Mouse (Mus musculus) hindbrain, embryonic 10.5 days (tissue): ENCODE results near the gene Rin3. TPM values are rescaled to one million over a fixed set of nuclear protein-coding genes. Genes with fewer than 3 reads are reported as not detected.

Source experiments
- DNase-seq: peaks from one replicate; pipeline ENCODE4 v3.0.0-alpha.2; 2017; ENCODE audit warnings: low spot score
- H3K27ac ChIP-seq: fragments of 300-500 bp; sonication (generic); 2 replicates; pipeline ENCODE4 v1.5.1; 2016; ENCODE audit warnings: mild to moderate bottlenecking, moderate library complexity
- H3K27me3 ChIP-seq: fragments of 300-500 bp; sonication (generic); 2 replicates; pipeline ENCODE4 v1.6.1; 2016; ENCODE audit warnings: mild to moderate bottlenecking; ENCODE audit not compliant: poor library complexity, insufficient read depth, severe bottlenecking
- H3K36me3 ChIP-seq: fragments of 300-500 bp; sonication (generic); 2 replicates; pipeline ENCODE4 v1.6.1; 2016; ENCODE audit warnings: mild to moderate bottlenecking, moderate library complexity
- H3K4me1 ChIP-seq: fragments of 300-500 bp; sonication (generic); replicated peaks from 2 replicates; pipeline ENCODE4 v1.6.1; 2016; ENCODE audit warnings: mild to moderate bottlenecking
- H3K4me3 ChIP-seq: fragments of 300-500 bp; sonication (generic); 2 replicates; pipeline ENCODE4 v1.5.1; 2016; ENCODE audit warnings: mild to moderate bottlenecking, moderate library complexity
- H3K9me3 ChIP-seq: fragments of 300-500 bp; sonication (generic); 2 replicates; pipeline ENCODE4 v1.6.1; 2016; ENCODE audit warnings: mild to moderate bottlenecking, moderate library complexity
- WGBS: fragments of 180-500 bp; shearing (Covaris S2); methylation state at CpG from one replicate; pipeline ENCODE4 v1.1.7; 2016; 5-methylcytosine and 5-hydroxymethylcytosine counted together
- polyA plus RNA-seq: library from polyadenylated mRNA; unstranded; fragments of >200 nt; fragmentation: Nextera tagmentation; extraction: Ambion mirVana; gene quantifications from 2 replicates; pipeline ENCODE4 v1.2.1, GENCODE M21; 2016

Rin3 gene
- polyA plus RNA-seq, 1 experiment from 2014 or later: 5.1 TPM

- Histone ChIP-seq H3K27me3 (no peaks in the 10 kb centered on the region), H3K4me3 (no peak overlapping the region), H3K27ac (no peak overlapping the region), H3K9me3 (0 out of 2 replicates have a peak, but pooled peaks cover 3% of the 10 kb centered on the region), H3K4me1 (peaks cover 20% of the 10 kb centered on the region), H3K36me3 (no peaks in the 10 kb centered on the region)
- WGBS: 95% methylated on average over 11 of the region's 11 CpGs
- DNase-seq: no peak
Measured at GRCm38 (mm10) chr12:102309099-102309799, 26.4 kb downstream of the Rin3 start.

- H3K4me1 ChIP-seq: peaks cover 14% of the 10 kb centered on the region
- H3K36me3 ChIP-seq: peaks cover 3% of the 10 kb centered on the region; the same call in 1 of the 2 replicates
- H3K27ac ChIP-seq: no peak overlapping the region
- H3K4me3 ChIP-seq: no peak overlapping the region
- H3K9me3 ChIP-seq: 0 out of 2 replicates have a peak, but pooled peaks cover 3% of the 10 kb centered on the region
- no peaks in the 10 kb centered on the region for H3K27me3 ChIP-seq
- no peak for DNase-seq
- 94% methylated on average over 8 of the region's 8 CpGs for WGBS
Measured at GRCm38 (mm10) chr12:102309800-102310195, 26.9 kb downstream of the Rin3 start.

- WGBS: 87% methylated on average over 3 of the region's 3 CpGs
- H3K4me1 ChIP-seq: peaks cover 10% of the 10 kb centered on the region
- no peak for DNase-seq
- H3K27me3 ChIP-seq: no peaks in the 10 kb centered on the region
- H3K36me3 ChIP-seq: peaks cover 8% of the 10 kb centered on the region; the same call in 1 of the 2 replicates
- H3K9me3 ChIP-seq: 0 out of 2 replicates have a peak, but pooled peaks cover 3% of the 10 kb centered on the region
- H3K4me3 ChIP-seq: no peak overlapping the region
- no peak overlapping the region for H3K27ac ChIP-seq
Measured at GRCm38 (mm10) chr12:102310261-102310660, 27.4 kb downstream of the Rin3 start.

- Histone ChIP-seq H3K4me3 (no peak overlapping the region), H3K27ac (no peak overlapping the region), H3K27me3 (no peaks in the 10 kb centered on the region), H3K9me3 (0 out of 2 replicates have a peak, but pooled peaks cover 3% of the 10 kb centered on the region), H3K36me3 (peaks cover 11% of the 10 kb centered on the region; the same call in 1 of the 2 replicates), H3K4me1 (peaks cover 6% of the 10 kb centered on the region)
- DNase-seq: no peak
- WGBS: 94% methylated on average over 5 of the region's 5 CpGs
Measured at GRCm38 (mm10) chr12:102311454-102311853, 28.6 kb downstream of the Rin3 start.

- Histone ChIP-seq H3K4me3 (no peak overlapping the region), H3K9me3 (no peaks in the 10 kb centered on the region), H3K27me3 (no peaks in the 10 kb centered on the region), H3K4me1 (no peaks in the 10 kb centered on the region), H3K36me3 (peaks cover 11% of the 10 kb centered on the region; the same call in 1 of the 2 replicates), H3K27ac (no peak overlapping the region)
- DNase-seq: no peak
- 45% methylated on average over 2 of the region's 2 CpGs for WGBS
Measured at GRCm38 (mm10) chr12:102319150-102319549, 36.3 kb downstream of the Rin3 start.

DNA sequence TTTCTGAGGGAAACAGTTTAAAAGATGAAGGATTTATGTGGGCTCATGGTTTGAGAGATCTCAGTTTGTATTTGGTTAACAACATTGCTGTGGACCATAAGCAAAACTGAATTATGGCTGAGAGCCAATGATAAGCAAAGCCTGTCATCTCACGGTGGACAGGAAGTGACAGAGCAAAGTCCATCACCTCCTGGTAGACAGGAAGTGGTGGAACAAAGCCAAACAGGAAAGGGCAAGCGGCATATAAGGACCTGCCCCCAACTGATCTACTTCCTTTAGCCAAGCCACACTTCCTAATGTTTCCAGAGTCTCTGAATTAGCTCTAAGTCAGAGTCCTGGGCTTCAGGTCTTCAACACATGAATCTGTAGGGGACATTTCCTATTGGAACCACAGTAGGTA, 37.1 kb downstream of the Rin3 start:
- Histone ChIP-seq H3K4me3 (no peak overlapping the region), H3K4me1 (no peaks in the 10 kb centered on the region), H3K9me3 (no peaks in the 10 kb centered on the region), H3K27ac (no peak overlapping the region), H3K36me3 (peaks cover 7% of the 10 kb centered on the region; the same call in 1 of the 2 replicates), H3K27me3 (no peaks in the 10 kb centered on the region)
- DNase-seq: no peak
- WGBS: 70% methylated on average over 2 of the region's 2 CpGs

DNA sequence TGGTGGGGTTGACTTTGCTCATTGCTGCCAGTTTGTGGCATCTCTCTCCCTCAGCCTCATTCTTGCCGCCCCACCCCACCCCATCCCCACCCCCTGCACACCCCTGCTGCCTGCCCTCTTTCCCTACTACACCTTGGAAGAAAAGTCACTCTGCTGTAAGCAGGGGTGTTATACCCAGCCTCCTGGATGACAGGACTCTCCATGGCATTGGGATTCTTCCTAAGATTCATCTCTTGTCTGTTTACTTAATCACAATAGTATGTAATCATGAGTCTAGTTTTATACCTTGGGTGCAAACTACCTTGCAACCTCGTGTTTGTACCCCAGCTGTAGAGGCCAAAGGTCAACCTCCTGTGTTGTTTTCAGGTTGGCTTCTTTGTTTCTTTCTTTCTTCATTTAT, 37.5 kb downstream of the Rin3 start:
- WGBS: 63% methylated on average over 2 of the region's 2 CpGs
- Histone ChIP-seq H3K27ac (no peak overlapping the region), H3K4me1 (no peaks in the 10 kb centered on the region), H3K36me3 (peaks cover 2% of the 10 kb centered on the region; the same call in 1 of the 2 replicates), H3K9me3 (no peaks in the 10 kb centered on the region), H3K4me3 (no peak overlapping the region), H3K27me3 (no peaks in the 10 kb centered on the region)
- no peak for DNase-seq

- H3K36me3 ChIP-seq: no peaks in the 10 kb centered on the region
- WGBS: 83% methylated on average over 4 of the region's 4 CpGs
Measured at GRCm38 (mm10) chr12:102321064-102321728, 38.3 kb downstream of the Rin3 start.

GRCm38 (mm10) chr12:102321855-102322254, 39.0 kb downstream of the Rin3 start:
- no peak overlapping the region for H3K4me3 ChIP-seq
- H3K27me3 ChIP-seq: no peaks in the 10 kb centered on the region
- DNase-seq: no peak
- H3K4me1 ChIP-seq: no peaks in the 10 kb centered on the region
- WGBS: 84% methylated on average over 5 of the region's 5 CpGs
- no peaks in the 10 kb centered on the region for H3K9me3 ChIP-seq
- H3K36me3 ChIP-seq: no peaks in the 10 kb centered on the region
- H3K27ac ChIP-seq: no peak overlapping the region

More at GRCm38 (mm10) chr12:102321064-102321728, 38.3 kb downstream of the Rin3 start:
- no peaks in the 10 kb centered on the region for H3K4me1 ChIP-seq
- no peaks in the 10 kb centered on the region for H3K27me3 ChIP-seq
- no peak for DNase-seq
- H3K27ac ChIP-seq: no peak overlapping the region
- H3K9me3 ChIP-seq: no peaks in the 10 kb centered on the region
- no peak overlapping the region for H3K4me3 ChIP-seq

GRCm38 (mm10) chr12:102323392-102323791, 40.5 kb downstream of the Rin3 start:
- Histone ChIP-seq H3K27ac (no peak overlapping the region), H3K36me3 (no peaks in the 10 kb centered on the region), H3K27me3 (no peaks in the 10 kb centered on the region), H3K4me1 (no peaks in the 10 kb centered on the region), H3K4me3 (no peak overlapping the region), H3K9me3 (no peaks in the 10 kb centered on the region)
- DNase-seq: no peak
- WGBS: 82% methylated on average over 2 of the region's 2 CpGs

DNA sequence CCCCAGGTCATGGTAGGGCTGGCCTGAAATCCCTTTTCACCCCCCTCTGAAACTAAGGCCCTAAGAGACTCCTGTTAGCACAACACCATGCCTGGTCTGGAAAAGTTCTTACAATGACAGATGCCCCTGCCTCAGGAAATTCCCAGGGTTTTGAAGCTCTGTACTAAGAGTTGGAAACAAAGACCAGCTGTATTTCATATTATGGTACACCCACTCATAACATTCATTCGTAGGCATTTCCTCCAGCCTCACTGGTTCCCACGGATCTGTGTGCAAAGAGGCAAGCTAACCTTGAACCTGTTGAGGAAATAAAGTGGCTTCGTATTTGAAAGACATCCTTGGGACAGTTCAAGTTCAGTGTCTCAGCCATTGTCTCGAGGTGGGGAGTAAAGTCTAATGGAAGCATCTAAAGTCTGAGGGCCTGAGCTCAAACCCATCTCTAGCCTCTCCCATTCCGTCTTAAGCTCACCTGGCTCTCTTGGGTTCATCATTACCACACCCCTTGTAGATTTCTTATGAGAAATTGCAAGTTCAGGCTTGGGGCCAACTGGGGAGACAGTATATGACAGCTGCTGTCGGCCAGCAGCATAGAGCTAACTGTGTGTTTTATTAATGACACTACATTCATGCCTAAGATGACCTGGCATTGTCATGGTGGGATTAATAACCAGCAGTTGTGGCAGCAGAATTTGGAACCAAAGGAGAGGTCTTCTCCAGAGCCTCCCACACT, 41.5 kb downstream of the Rin3 start:
- no peak overlapping the region for H3K4me3 ChIP-seq
- H3K27me3 ChIP-seq: no peaks in the 10 kb centered on the region
- H3K9me3 ChIP-seq: no peaks in the 10 kb centered on the region
- no peak overlapping the region for H3K27ac ChIP-seq
- DNase-seq: no peak
- 85% methylated on average over 6 of the region's 6 CpGs for WGBS
- no peaks in the 10 kb centered on the region for H3K4me1 ChIP-seq
- no peaks in the 10 kb centered on the region for H3K36me3 ChIP-seq

GRCm38 (mm10) chr12:102324886-102325220, 42.0 kb downstream of the Rin3 start:
- no peak for DNase-seq
- Histone ChIP-seq H3K27me3 (no peaks in the 10 kb centered on the region), H3K27ac (no peak overlapping the region), H3K4me3 (no peak overlapping the region), H3K4me1 (no peaks in the 10 kb centered on the region), H3K9me3 (no peaks in the 10 kb centered on the region), H3K36me3 (no peaks in the 10 kb centered on the region)
- 88% methylated on average over 2 of the region's 2 CpGs for WGBS
